Mouse (Mus musculus): ENCODE measurements at regions not wholly inside any gene's neighbourhood (a gene's known extent, or its start where the extent isn't known, plus 50 kb on each side); places are given as distances from the start of the nearest gene placed in this dataset.
A peak's percentile ranks its signal among the peaks of the same experiment; 100 is the strongest.
"Not testable (repeated sequence)": the region's sequence is repeated elsewhere in the genome, so short reads cannot be mapped to it uniquely, and the experiment has no call there.

DNA sequence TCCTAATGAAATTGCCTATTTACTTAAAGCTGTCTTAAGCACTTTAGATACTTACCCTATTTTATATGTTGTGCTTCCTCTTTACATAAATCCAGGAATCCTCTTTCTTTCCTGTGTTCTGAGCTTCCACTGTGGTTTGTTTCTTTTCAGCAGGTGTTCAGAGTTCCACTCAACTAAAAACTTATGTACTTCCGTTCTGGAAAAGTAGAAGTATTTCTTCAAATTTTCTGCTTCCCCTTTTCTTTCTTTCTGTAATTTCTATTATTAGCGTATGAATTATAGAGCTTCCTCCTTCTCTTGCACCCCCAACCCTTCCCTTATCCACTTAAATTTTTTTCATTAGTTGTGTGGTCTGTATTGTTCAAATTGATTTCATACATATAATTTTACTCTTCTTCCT is 165.8 kb upstream of the Nudt12 start:
- no peak for DNase-seq (ENCODE audit: low read depth)

DNA sequence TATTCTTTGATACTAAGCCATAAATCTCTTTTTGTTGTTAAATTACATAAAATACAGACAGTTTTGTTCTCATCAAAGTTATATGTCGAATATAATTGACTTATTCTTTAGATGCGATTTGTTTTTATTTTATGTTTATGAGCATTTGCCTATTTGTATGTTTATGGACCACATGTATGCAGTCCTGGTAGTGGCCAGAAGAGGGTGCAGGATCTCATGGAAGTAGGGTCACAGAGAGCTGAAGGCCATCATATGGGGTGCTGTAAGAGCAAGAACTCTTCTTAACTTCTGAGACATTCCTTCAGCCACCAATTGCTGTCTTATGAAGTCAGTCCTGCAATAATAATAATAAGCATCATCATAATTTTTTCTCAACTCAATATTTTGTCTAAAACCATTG is 143.2 kb upstream of the Nudt12 start:
- no peak for DNase-seq (ENCODE audit: low read depth)

DNA sequence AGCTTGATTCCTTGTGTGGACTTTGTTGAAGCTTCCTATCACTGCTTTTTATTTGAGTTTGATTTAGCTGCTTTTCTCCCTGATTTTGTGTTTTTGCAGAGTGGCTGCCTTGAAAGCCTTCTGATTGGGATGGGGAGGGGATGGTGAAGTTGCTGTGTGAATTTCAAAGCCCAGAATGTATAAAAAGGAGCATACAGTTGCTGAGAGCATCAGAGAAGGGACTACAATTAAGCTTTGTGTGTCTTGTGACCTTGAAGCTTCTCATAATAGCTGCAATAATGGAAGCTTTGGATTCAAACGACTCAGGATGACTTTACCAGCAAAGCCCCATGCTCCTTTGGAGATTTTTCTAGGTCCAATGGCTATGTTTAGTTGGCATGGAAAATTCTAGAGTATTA is 130.6 kb upstream of the Nudt12 start:
- no peak for DNase-seq (ENCODE audit: low read depth)

- no peak for DNase-seq (ENCODE audit: low read depth)
Measured at GRCm38 (mm10) chr17:59142995-59143759, 130.0 kb upstream of the Nudt12 start.

GRCm38 (mm10) chr17:59138791-59139190 is 125.6 kb upstream of the Nudt12 start:
- no peak for DNase-seq (ENCODE audit: low read depth)

GRCm38 (mm10) chr17:59099376-59099775 is 86.2 kb upstream of the Nudt12 start:
- DNase-seq (ENCODE audit: low read depth), result peak; percentile 14

- DNase-seq (ENCODE audit: low read depth), result not testable (repeated sequence)
Measured at GRCm38 (mm10) chr17:59076846-59077245, 63.7 kb upstream of the Nudt12 start.

GRCm38 (mm10) chr17:59076361-59076760 is 63.2 kb upstream of the Nudt12 start:
- not testable (repeated sequence) for DNase-seq (ENCODE audit: low read depth)

All from c-Kit-positive CD71-positive TER-119-negative erythroid progenitor cells, embryonic 14.5 days (primary cell).